Mouse (Mus musculus): Measurements from ENCODE around the gene Lamc3.

- TF ChIP-seq CTCF (IDR thresholded peaks at IDR 0.05; ENCODE audit: low read depth, low read length), result no peak
- no peak for TF ChIP-seq GATA1 (IDR thresholded peaks at IDR 0.05; ENCODE audit: borderline replicate concordance, low read length)
- TF ChIP-seq TAL1 (conservative IDR thresholded peaks at IDR 0.05; ENCODE audit: low read depth, low read length), result no peak
Observed at GRCm38 (mm10) chr2:31850141-31850540, 37.0 kb upstream of the Lamc3 start.
